Comparison of ENCODE assay signal across 8 mouse cellular contexts in the genomic region with DNA sequence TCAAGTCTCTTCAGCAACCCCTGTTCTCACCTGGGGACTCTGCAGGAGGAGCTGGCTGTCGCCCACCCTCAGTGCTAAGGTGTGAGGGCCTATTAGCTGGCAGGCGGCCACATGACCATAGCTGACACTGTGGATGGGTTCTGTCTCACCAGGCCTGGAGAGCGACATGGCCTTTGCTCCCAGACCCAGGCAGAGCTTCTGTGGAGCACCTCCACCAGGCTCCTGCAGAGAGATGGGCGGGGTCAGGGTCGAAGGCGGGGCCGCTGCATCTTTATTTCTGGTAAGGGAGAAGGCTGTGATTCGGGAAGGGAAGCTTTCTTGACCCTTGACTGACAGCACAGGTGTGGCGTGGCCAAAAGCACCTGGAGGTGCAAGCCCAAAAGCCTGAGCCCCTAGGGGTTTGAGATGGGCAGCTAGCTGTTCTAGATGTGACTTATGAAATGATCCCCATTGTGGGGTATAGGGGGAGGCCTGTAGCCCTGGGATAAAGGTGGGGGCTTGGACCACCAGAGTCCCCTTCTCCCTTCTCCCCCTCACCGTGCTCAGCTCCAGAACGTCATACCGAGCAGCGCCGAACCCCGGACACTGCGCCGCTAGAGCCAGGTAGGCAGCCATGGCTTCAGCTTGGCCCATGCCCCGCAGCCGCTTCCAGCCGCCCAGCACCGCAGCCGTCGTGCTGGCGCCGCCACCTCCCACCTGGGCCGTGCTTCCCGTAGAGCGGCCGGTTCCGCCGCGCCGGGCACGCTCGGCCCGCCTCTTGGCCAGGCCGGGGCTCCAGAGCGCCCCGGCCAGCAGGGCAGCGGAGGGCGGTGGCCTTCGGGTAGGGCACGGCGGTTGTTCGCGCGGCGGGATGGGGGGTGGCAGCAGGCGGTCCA. TPM values are rescaled to one million over a fixed set of nuclear protein-coding genes. Genes with fewer than 3 reads are reported as not detected.
DNase-seq lines count a peak whose midpoint lies in the region; ATAC-seq lines count a peak whose summit lies in the region.

No protein-coding gene starts in this region.

- WGBS in intestine, embryonic 16.5 days = 46% methylated on average over 49 of the region's 49 CpGs
- 7% methylated on average over 49 of the region's 49 CpGs for WGBS in midbrain, embryonic 10.5 days

- H3K9ac ChIP-seq in intestine, embryonic 16.5 days (ENCODE audit: low read depth, low read length) = peak overlapping the region; percentile 37; the same call in 1 of the 2 replicates

- peak overlapping the region; percentile 38; the same call in 1 of the 2 replicates for H3K4me2 ChIP-seq in intestine, embryonic 16.5 days (ENCODE audit: low read depth, low read length)

- H3K27me3 ChIP-seq in intestine, embryonic 16.5 days (replicated peaks; ENCODE audit: control insufficient read depth, insufficient read depth, low read length) = peaks cover 8% of the 10 kb centered on the region; the same call in 1 of the 2 replicates
- H3K27me3 ChIP-seq in midbrain, embryonic 10.5 days (ENCODE audit: low read depth, poor library complexity, severe bottlenecking) = peaks cover 88% of the 10 kb centered on the region

- peaks cover 28% of the 10 kb centered on the region for H3K4me1 ChIP-seq in intestine, embryonic 16.5 days (ENCODE audit: control insufficient read depth, insufficient read depth, low read length)
- H3K4me1 ChIP-seq in midbrain, embryonic 10.5 days = peaks cover 33% of the 10 kb centered on the region

- peaks cover 18% of the 10 kb centered on the region for H3K36me3 ChIP-seq in intestine, embryonic 16.5 days (ENCODE audit: control insufficient read depth, insufficient read depth, low read length)
- peaks cover 24% of the 10 kb centered on the region for H3K36me3 ChIP-seq in midbrain, embryonic 10.5 days

- H3K27ac ChIP-seq in intestine, embryonic 16.5 days (ENCODE audit: low read length) = no peak overlapping the region
- 0 out of 2 replicates have a peak overlapping the region, but pooled peaks have one; percentile 33 for H3K27ac ChIP-seq in midbrain, embryonic 10.5 days (replicated peaks)

- peak; percentile 66 for DNase-seq in R1 (ENCODE audit: low read depth, low spot score)
- peak; percentile 41 to 60 for DNase-seq in cerebellum, postnatal 25 days
- DNase-seq in midbrain, embryonic 10.5 days (ENCODE audit: low spot score) = peak; percentile 45
- DNase-seq in lung, postnatal 14 days = no peak
- no peak for DNase-seq in lung, adult 18-20 months
- no peak for DNase-seq in right cerebral cortex, postnatal 25 days

- ATAC-seq in intestine, embryonic 16.5 days = peak; percentile 58
- no peak for ATAC-seq in frontal cortex, adult (ENCODE audit: low TSS enrichment)

- no peak overlapping the region for H3K4me3 ChIP-seq in intestine, embryonic 16.5 days (ENCODE audit: low read length)
- peak overlapping the region; percentile 50 for H3K4me3 ChIP-seq in midbrain, embryonic 10.5 days

- H3K9me3 ChIP-seq in intestine, embryonic 16.5 days (ENCODE audit: control insufficient read depth, low read length) = no peaks in the 10 kb centered on the region
- H3K9me3 ChIP-seq in midbrain, embryonic 10.5 days (replicated peaks) = no peaks in the 10 kb centered on the region

RNA-seq across cellular contexts. Expression of a gene that starts 6.6 kb away (rescaled TPM):
- 0.86 and 0.87 TPM in 2 replicates for polyA plus RNA-seq in intestine, embryonic 16.5 days (2015; fragmentation: Nextera tagmentation; extraction: Ambion mirVana)
- polyA plus RNA-seq in midbrain, embryonic 10.5 days (2016; fragmentation: Nextera tagmentation; extraction: Ambion mirVana) = 0.28 and 0.43 TPM in 2 replicates

RNA-seq across cellular contexts. Expression of a gene that starts 7.4 kb away (rescaled TPM):
- polyA plus RNA-seq in intestine, embryonic 16.5 days (2015; fragmentation: Nextera tagmentation; extraction: Ambion mirVana) = 9.2 and 10.1 TPM in 2 replicates
- polyA plus RNA-seq in midbrain, embryonic 10.5 days (2016; fragmentation: Nextera tagmentation; extraction: Ambion mirVana) = 4.5 and 5.6 TPM in 2 replicates

RNA-seq across cellular contexts. Expression of a gene that starts 8.0 kb away (rescaled TPM):
- 3.9 and 4.2 TPM in 2 replicates for polyA plus RNA-seq in intestine, embryonic 16.5 days (2015; fragmentation: Nextera tagmentation; extraction: Ambion mirVana)
- 2.1 and 3.9 TPM in 2 replicates for polyA plus RNA-seq in midbrain, embryonic 10.5 days (2016; fragmentation: Nextera tagmentation; extraction: Ambion mirVana)

RNA-seq across cellular contexts. Expression of a gene that starts 11.5 kb away (rescaled TPM):
- polyA plus RNA-seq in intestine, embryonic 16.5 days (2015; fragmentation: Nextera tagmentation; extraction: Ambion mirVana) = 0.20 and 0.29 TPM in 2 replicates
- polyA plus RNA-seq in midbrain, embryonic 10.5 days (2016; fragmentation: Nextera tagmentation; extraction: Ambion mirVana) = 0.17 and 0.20 TPM in 2 replicates

RNA-seq across cellular contexts. Expression of a gene that starts 44.0 kb away (rescaled TPM):
- 51.0 and 56.3 TPM in 2 replicates for polyA plus RNA-seq in intestine, embryonic 16.5 days (2015; fragmentation: Nextera tagmentation; extraction: Ambion mirVana)
- 131 and 135 TPM in 2 replicates for polyA plus RNA-seq in midbrain, embryonic 10.5 days (2016; fragmentation: Nextera tagmentation; extraction: Ambion mirVana)

Comparison
In these comparisons a context has a peak if more than half of its experiments do, and no peak if none do; other contexts are left out.
1. DNase-seq: peak in R1 (single experiment), cerebellum, postnatal 25 days (2 of 2) and midbrain, embryonic 10.5 days (single experiment); none in lung, postnatal 14 days (single experiment), lung, adult 18-20 months (0 of 2) and right cerebral cortex, postnatal 25 days (single experiment).